Mouse (Mus musculus) heart, postnatal 0 days (tissue): ENCODE measurements around the gene Lrrn4.

Source experiments
- CTCF ChIP-seq: IDR thresholded peaks from 2 replicates; pipeline ENCODE4 v1.5.1; 2016; ENCODE audit warnings: antibody characterized with exemption, control low read depth, low read depth
- EP300 ChIP-seq: IDR thresholded peaks from 2 replicates; pipeline ENCODE4 v1.6.1; 2016; ENCODE audit warnings: antibody characterized with exemption, low read depth

- no peak for TF ChIP-seq CTCF
- no peak for TF ChIP-seq EP300
Measured at GRCm38 (mm10) chr2:132928999-132929398, 48.3 kb upstream of the Lrrn4 start.
